Mouse (Mus musculus): ENCODE data around the gene Pmis2. TPM values are rescaled to one million over a fixed set of nuclear protein-coding genes. Genes with fewer than 3 reads are reported as not detected.

Gene Pmis2
- polyA plus RNA-seq (2015; fragmentation: Nextera tagmentation; extraction: Ambion mirVana), result not detected in 2 replicates

DNA sequence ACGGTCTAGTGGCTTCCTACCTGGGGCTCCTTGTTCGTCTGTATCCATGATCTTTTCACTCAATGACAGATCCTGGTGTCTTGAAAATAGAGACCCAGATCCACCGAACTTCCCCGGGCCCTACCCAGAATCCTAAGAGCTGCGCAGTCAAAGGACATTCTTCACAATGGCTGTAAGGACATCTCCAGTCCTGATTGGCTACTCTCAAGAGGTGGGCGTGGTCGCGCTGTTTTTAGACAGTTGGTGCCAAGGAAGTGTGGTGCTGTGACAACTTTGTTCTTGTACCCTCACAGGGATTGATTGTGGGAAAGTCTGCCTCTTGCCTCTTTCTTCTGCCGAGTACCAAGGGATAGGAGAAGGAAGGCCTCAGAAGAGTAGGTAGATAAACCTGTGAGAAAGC is at the start of gene Pmis2:
Pmis2 (minus strand) TSS at position 126 of the 400 bp plus-strand sequence.
- 0 out of 2 replicates have a peak, but pooled peaks cover 5% of the 10 kb centered on the region for H3K27me3 ChIP-seq
- no peak within 1 kb of the TSS for H3K4me2 ChIP-seq
- no peak within 1 kb of the TSS for H3K4me3 ChIP-seq
- H3K9ac ChIP-seq, result no peak within 1 kb of the TSS
- no peaks in the 10 kb centered on the region for H3K4me1 ChIP-seq (replicated peaks)
- H3K36me3 ChIP-seq, result no peaks in the 10 kb centered on the region
- H3K27ac ChIP-seq (replicated peaks), result no peak within 1 kb of the TSS
- WGBS, result 69% methylated on average over 9 of the region's 9 CpGs
- no peak for ATAC-seq (ENCODE audit: low FRiP score, low read depth)
- no peaks in the 10 kb centered on the region for H3K9me3 ChIP-seq

DNA sequence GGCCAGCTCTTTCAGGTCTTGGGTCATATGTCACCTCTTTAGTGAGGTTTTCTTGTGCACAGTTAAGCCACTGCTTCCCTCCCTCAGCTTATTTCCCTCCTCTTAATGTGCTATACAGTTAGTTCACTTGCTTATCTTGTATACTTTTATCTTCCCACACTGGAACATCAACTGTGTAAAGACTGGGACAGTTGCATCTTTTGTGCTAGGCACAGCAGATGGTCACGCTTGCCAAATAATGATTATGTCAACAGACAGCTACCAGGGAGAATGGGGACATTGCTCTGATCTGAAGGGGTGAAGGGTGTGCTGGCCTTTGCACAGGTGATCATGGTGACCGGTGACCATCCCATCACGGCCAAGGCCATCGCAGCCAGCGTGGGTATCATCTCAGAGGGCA is 48.3 kb upstream of the Pmis2 start:
- no peak overlapping the region for H3K4me3 ChIP-seq
- WGBS, result 92% methylated on average over 5 of the region's 5 CpGs

DNA sequence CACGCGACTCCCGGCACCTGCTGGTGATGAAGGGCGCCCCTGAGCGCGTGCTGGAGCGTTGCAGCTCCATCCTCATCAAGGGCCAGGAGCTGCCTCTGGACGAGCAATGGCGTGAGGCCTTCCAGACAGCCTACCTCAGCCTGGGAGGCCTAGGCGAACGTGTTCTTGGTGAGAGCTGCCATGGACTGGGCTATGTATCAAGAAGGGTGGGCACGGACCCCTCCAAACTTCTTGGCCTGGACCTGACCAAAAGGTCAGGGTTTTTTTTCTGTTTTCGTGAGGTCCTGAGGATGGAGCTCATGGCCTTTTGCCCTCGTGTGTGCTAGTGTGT is 46.3 kb upstream of the Pmis2 start:
- H3K27me3 ChIP-seq, result peaks cover 29% of the 10 kb centered on the region
- H3K4me3 ChIP-seq, result peak overlapping the region; percentile 41
- peak overlapping the region; percentile 66 for H3K4me2 ChIP-seq
- H3K36me3 ChIP-seq, result no peaks in the 10 kb centered on the region
- ATAC-seq (ENCODE audit: low FRiP score, low read depth), result no peak
- peak overlapping the region; percentile 34; the same call in 1 of the 2 replicates for H3K9ac ChIP-seq
- WGBS, result 10% methylated on average over 14 of the region's 14 CpGs
- H3K9me3 ChIP-seq, result no peaks in the 10 kb centered on the region
- H3K4me1 ChIP-seq (replicated peaks), result peaks cover 10% of the 10 kb centered on the region
- no peak overlapping the region for H3K27ac ChIP-seq (replicated peaks)

More for the DNA sequence above, 48.3 kb upstream of the Pmis2 start:
- Histone ChIP-seq H3K27ac (replicated peaks) (no peak overlapping the region), H3K4me1 (replicated peaks) (peaks cover 10% of the 10 kb centered on the region), H3K9me3 (no peaks in the 10 kb centered on the region), H3K4me2 (no peak overlapping the region), H3K36me3 (no peaks in the 10 kb centered on the region), H3K27me3 (peaks cover 23% of the 10 kb centered on the region), H3K9ac (no peak overlapping the region)
- no peak for ATAC-seq (ENCODE audit: low FRiP score, low read depth)

DNA sequence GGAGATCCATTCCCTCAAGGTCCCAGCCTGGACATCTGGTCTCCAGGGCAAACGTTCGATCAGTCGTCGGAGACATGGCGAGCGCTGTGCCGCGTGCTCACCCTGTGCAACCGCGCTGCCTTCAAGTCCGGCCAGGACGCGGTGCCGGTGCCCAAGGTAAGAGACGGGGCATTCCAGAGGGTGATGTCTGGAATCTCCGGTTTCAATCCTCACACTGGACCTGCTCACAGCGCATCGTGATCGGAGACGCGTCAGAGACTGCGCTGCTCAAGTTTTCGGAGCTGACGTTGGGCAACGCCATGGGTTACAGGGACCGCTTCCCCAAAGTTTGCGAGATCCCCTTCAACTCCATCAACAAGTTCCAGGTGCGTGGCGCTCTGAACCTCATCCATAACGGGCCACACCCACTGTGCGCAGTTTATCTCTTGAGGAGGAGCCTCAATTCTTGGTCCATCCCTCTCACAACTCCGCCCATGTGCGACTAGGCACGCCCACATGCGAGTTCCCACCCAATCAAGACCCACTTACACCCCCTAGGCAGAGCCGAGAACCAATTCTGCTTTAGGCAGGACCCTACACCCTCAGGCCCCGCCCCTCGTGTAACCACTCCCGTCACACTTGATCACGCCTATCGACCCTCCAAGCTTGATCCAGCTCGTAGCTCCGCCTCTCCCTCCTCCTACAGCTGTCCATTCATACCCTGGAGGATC is 45.8 kb upstream of the Pmis2 start:
- Histone ChIP-seq H3K4me1 (replicated peaks) (peaks cover 10% of the 10 kb centered on the region), H3K9me3 (no peaks in the 10 kb centered on the region), H3K4me3 (peak overlapping the region; percentile 41), H3K27me3 (peaks cover 29% of the 10 kb centered on the region), H3K4me2 (peak overlapping the region; percentile 66), H3K9ac (peak overlapping the region; percentile 34; the same call in 1 of the 2 replicates), H3K36me3 (no peaks in the 10 kb centered on the region), H3K27ac (replicated peaks) (no peak overlapping the region)
- peak; percentile 95 for ATAC-seq (ENCODE audit: low FRiP score, low read depth)
- WGBS, result 2% methylated on average over 43 of the region's 43 CpGs

DNA sequence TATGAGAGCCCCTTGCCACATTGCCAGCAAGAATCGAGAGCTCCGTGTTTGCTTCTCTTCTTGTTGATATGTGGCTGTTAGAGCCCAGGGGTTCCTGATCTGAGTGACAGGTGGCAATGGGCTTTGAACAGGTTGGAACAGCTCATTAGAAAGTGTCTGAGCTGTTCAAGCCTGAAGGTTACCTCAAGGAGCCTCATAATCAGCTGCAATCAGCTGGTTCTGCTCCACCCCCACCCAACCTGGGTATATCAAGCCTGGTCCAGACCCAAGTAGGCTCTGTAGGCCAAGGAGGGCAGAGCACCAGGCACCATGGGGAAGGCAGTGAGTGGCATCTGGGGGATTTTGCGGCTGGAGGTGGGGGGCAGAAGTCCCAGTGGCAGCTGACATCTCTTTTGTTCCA is 40.5 kb upstream of the Pmis2 start, which contains the start of gene Atp4a:
Atp4a (plus strand) TSS at position 268 of the 400 bp plus-strand sequence.
- ATAC-seq (ENCODE audit: low FRiP score, low read depth), result no peak
- Histone ChIP-seq H3K4me1 (replicated peaks) (peaks cover 2% of the 10 kb centered on the region; the same call in 1 of the 2 replicates), H3K9me3 (no peaks in the 10 kb centered on the region), H3K4me2 (no peak within 1 kb of the TSS), H3K9ac (no peak within 1 kb of the TSS), H3K27me3 (peaks cover 19% of the 10 kb centered on the region), H3K36me3 (no peaks in the 10 kb centered on the region), H3K4me3 (no peak within 1 kb of the TSS), H3K27ac (replicated peaks) (no peak within 1 kb of the TSS)
- 83% methylated on average over 3 of the region's 3 CpGs for WGBS

DNA sequence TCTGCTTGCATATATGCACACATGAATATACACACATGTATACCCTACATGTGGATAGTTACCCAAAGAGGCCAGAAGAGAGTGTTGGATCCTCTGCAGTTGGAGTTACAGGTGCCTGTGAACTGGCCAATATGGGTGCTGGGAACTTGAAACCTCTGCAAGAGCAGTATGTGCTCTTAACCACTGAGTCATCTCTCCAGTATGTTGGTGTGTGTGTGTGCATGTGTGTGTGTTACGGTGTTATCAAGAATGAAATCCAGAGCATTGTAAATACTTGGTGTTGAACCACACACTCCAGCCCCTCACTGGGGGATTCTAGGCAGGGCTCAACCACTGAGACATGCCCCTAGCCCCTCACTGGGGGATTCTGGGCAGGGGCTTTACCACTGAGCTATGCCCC is 36.0 kb upstream of the Pmis2 start:
- H3K27ac ChIP-seq (replicated peaks), result no peak overlapping the region
- H3K36me3 ChIP-seq, result no peaks in the 10 kb centered on the region
- ATAC-seq (ENCODE audit: low FRiP score, low read depth), result no peak
- no peak overlapping the region for H3K4me2 ChIP-seq
- no peak overlapping the region for H3K4me3 ChIP-seq
- 100% methylated on average over 1 of the region's 1 CpGs for WGBS
- H3K27me3 ChIP-seq, result no peaks in the 10 kb centered on the region
- no peaks in the 10 kb centered on the region for H3K4me1 ChIP-seq (replicated peaks)
- H3K9ac ChIP-seq, result no peak overlapping the region
- no peaks in the 10 kb centered on the region for H3K9me3 ChIP-seq

DNA sequence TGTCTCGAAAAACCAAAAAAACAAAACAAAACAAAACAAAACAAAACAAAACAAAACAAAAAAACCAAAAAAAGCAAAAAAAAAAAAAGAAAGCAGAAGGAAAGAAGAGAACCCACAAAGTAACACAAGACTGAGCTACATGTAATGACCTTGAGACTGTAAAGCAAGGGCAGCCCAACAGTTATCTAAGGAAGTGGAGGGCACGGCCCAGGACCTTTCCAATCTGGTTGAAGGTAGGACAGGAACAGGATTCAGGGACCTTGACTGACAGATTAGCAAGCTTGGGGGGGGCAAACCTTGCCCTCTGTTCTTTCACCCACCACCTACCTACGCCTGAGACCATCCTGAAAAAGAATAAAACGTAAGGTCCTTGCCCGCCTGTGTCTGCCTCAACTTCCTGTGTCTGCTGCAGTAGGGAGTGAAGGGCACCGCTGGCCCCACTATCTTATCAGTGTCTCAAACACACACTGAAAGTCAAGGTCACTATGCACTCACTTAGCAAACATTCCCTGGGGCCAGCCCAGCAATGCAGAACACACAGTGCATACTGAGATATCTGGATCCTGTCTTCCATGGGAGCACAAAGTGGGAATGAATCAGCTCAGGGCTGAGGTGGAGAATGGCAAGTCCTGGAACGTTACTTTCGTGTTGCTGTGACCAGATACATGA is 34.9 kb upstream of the Pmis2 start:
- Histone ChIP-seq H3K4me3 (no peak overlapping the region), H3K9ac (no peak overlapping the region), H3K27me3 (no peaks in the 10 kb centered on the region), H3K4me1 (replicated peaks) (no peaks in the 10 kb centered on the region), H3K36me3 (no peaks in the 10 kb centered on the region), H3K27ac (replicated peaks) (no peak overlapping the region), H3K9me3 (no peaks in the 10 kb centered on the region), H3K4me2 (no peak overlapping the region)
- no peak for ATAC-seq (ENCODE audit: low FRiP score, low read depth)
- 80% methylated on average over 8 of the region's 8 CpGs for WGBS

DNA sequence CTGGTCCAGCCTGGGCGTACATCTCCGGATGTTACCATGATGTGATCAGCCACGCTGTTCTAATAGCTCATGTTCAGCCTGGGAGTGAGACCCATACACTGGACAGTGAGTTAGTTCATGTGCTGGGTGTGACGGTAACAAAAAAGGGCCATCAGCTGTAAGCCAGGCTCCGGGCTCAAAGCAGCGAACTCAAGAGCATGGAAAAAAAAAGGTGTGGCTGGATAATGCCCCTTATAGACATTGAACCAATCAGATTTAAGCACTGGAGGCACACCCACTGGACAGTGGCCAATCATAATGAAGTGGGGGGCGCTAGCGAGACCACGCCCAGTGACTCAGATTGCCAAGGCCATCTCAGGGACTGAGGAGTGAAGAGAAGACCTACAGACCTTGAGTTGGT is 27.2 kb upstream of the Pmis2 start, which contains the start of gene 2200002J24Rik:
2200002J24Rik (plus strand) TSS at position 338 of the 400 bp plus-strand sequence.
- Histone ChIP-seq H3K9me3 (no peaks in the 10 kb centered on the region), H3K27ac (replicated peaks) (no peak within 1 kb of the TSS), H3K4me1 (replicated peaks) (no peaks in the 10 kb centered on the region), H3K9ac (no peak within 1 kb of the TSS), H3K27me3 (no peaks in the 10 kb centered on the region), H3K4me2 (no peak within 1 kb of the TSS), H3K36me3 (no peaks in the 10 kb centered on the region), H3K4me3 (no peak within 1 kb of the TSS)
- no peak for ATAC-seq (ENCODE audit: low FRiP score, low read depth)
- 42% methylated on average over 9 of the region's 9 CpGs for WGBS

DNA sequence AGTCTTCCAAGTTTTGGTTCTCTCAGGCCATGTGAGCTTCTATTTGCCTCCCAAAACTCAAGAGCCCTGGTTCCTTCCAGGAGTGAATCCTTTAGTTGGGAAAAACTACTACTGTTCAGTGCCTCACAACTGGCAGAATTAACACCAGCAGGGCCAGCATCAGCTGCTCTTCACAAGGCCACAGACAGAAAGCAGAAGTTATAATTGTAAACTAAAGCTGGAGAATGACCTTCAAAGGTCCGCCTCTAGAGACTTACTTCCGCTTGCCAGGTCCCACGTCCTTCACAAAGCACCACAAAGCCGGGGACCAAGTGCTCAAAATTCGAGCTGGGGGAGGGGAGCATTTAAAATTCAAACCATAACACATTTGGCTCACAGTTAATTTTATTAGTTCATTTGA is 26.7 kb upstream of the Pmis2 start:
- no peak overlapping the region for H3K27ac ChIP-seq (replicated peaks)
- no peaks in the 10 kb centered on the region for H3K9me3 ChIP-seq
- H3K4me1 ChIP-seq (replicated peaks), result no peaks in the 10 kb centered on the region
- no peak overlapping the region for H3K9ac ChIP-seq
- no peak overlapping the region for H3K4me3 ChIP-seq
- 79% methylated on average over 5 of the region's 5 CpGs for WGBS
- no peaks in the 10 kb centered on the region for H3K27me3 ChIP-seq
- ATAC-seq (ENCODE audit: low FRiP score, low read depth), result no peak
- H3K36me3 ChIP-seq, result no peaks in the 10 kb centered on the region
- no peak overlapping the region for H3K4me2 ChIP-seq

DNA sequence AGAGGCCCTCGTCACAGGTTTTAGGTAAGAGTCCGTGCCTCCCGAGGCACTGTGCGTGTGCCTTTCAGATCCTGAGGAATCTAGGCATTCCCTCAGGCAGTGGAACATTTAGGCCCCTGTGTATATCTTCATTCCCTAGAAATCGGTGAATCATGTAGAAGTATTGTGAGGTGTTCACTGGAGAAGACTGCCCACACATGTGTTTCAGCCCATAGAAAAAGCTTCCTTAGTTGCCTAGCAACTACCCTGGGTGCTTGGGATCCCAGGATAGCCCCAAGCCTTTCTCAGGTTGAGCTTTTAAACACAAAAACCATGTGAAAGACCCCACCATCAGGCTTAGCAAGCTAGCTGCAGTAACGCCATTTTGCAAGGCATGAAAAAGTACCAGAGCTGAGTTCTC is 16.9 kb upstream of the Pmis2 start:
- WGBS, result 79% methylated on average over 6 of the region's 6 CpGs
- no peak overlapping the region for H3K4me3 ChIP-seq
- no peak for ATAC-seq (ENCODE audit: low FRiP score, low read depth)

DNA sequence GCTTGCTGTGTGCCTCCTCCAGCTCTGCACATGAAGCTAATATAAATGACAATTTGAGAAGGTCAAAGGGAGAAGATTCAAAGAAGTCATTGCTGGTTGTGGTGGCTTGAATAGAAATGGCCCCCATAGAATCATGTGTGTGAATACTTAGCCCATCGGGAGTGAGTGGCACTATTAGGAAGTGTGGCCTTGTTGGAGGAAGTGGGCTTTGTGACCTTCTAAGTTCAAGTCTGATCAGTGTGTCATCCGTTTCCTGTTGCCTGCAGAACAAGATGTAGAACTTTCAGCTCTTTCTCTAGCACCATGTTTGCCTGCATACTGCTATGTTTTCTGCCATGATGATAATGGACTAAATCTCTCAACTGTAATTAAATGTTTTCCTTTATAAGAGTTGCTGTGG is 12.0 kb upstream of the Pmis2 start:
- Histone ChIP-seq H3K9me3 (no peaks in the 10 kb centered on the region), H3K9ac (no peak overlapping the region), H3K4me3 (no peak overlapping the region), H3K27me3 (peaks cover 19% of the 10 kb centered on the region), H3K27ac (replicated peaks) (no peak overlapping the region), H3K4me2 (no peak overlapping the region), H3K4me1 (replicated peaks) (no peaks in the 10 kb centered on the region), H3K36me3 (no peaks in the 10 kb centered on the region)
- ATAC-seq (ENCODE audit: low FRiP score, low read depth), result no peak
- 89% methylated on average over 2 of the region's 2 CpGs for WGBS

More for the DNA sequence above, 16.9 kb upstream of the Pmis2 start:
- no peak overlapping the region for H3K9ac ChIP-seq
- no peaks in the 10 kb centered on the region for H3K9me3 ChIP-seq
- H3K36me3 ChIP-seq, result no peaks in the 10 kb centered on the region
- no peak overlapping the region for H3K4me2 ChIP-seq
- H3K27me3 ChIP-seq, result peaks cover 19% of the 10 kb centered on the region
- H3K4me1 ChIP-seq (replicated peaks), result no peaks in the 10 kb centered on the region
- no peak overlapping the region for H3K27ac ChIP-seq (replicated peaks)

DNA sequence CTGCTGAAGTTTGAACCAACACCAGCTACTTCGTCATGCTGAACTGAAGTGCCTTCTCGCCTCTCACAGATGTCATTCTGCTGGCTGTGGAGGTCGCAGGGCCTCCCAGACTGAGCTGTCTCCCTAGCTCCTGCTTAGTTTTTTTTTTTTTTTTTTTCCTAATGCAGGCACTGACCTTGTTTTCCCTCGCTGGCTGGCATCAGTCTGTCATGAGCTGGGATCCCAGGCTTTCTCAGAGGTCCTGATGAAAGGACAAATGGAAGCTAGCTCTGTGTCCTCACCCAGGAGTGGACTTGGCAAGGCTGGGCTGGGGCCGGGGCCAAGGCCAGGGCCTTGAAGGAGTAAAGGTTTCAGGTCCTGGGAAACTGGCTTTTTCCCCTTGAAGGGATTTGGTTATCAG is 10.5 kb upstream of the Pmis2 start:
- Histone ChIP-seq H3K4me1 (replicated peaks) (no peaks in the 10 kb centered on the region), H3K27me3 (peaks cover 4% of the 10 kb centered on the region; the same call in 1 of the 2 replicates), H3K9me3 (no peaks in the 10 kb centered on the region), H3K27ac (replicated peaks) (no peak overlapping the region), H3K4me3 (no peak overlapping the region), H3K36me3 (no peaks in the 10 kb centered on the region), H3K4me2 (no peak overlapping the region), H3K9ac (no peak overlapping the region)
- WGBS, result 71% methylated on average over 5 of the region's 5 CpGs
- ATAC-seq (ENCODE audit: low FRiP score, low read depth), result no peak

Measured in hindbrain, embryonic 15.5 days (tissue).